Mouse (Mus musculus) heart, adult 2 months (tissue): ENCODE results near the gene Kcnn3.

Experiments
- CTCF ChIP-seq: fragments of 200-600 bp; IDR thresholded peaks from 2 replicates; pipeline ENCODE4 v1.8.1; 2022; ENCODE audit warnings: antibody characterized with exemption, mild to moderate bottlenecking, moderate library complexity
- EP300 ChIP-seq: fragments of 200-500 bp; IDR thresholded peaks from 2 replicates; pipeline ENCODE4 v1.6.1; 2011; ENCODE audit warnings: low read depth, low read length, control low read depth; ENCODE audit not compliant: insufficient read depth

GRCm38 (mm10) chr3:89486111-89486510 lies 33.9 kb upstream of the Kcnn3 start:
- TF ChIP-seq EP300, result no peak
- TF ChIP-seq CTCF, result no peak
